Mouse (Mus musculus) heart, adult 18-20 months (tissue): ENCODE results near the gene Erich6b. TPM values are rescaled to one million over a fixed set of nuclear protein-coding genes. Genes with fewer than 3 reads are reported as not detected.

Experiments
- DNase-seq, 2 experiments: peaks; one replicate each; pipeline ENCODE4 v3.0.0; 2021 to 2022; ENCODE audit warnings: mixed read lengths in 1 of 2
- long read RNA-seq, 2 experiments: library from polyadenylated mRNA; stranded (forward); transcript quantifications; one replicate each; pipeline ENCODE4 v2.0.0; 2021
- total RNA-seq, 2 experiments: library from RNA; stranded (reverse); gene quantifications; 2 replicates each; pipeline ENCODE4 v1.2.3; 2021

The Erich6b gene
- not detected for total RNA-seq
- long read RNA-seq, experiment 1 = 0 reads
- long read RNA-seq, experiment 2 = 0 reads

GRCm38 (mm10) chr14:75642080-75642479 is at the start of gene Erich6b:
TSS of gene Erich6b (plus strand) at chr14:75642259.
- no peak for DNase-seq

GRCm38 (mm10) chr14:75592978-75593377 is 49.1 kb upstream of the Erich6b start, which contains the start of gene Spert:
TSS of gene Spert (minus strand) at chr14:75593116.
- DNase-seq = no peak

- DNase-seq = no peak
These were observed 32.9 kb upstream of the Erich6b start for GRCm38 (mm10) chr14:75609176-75609575.

- no peak for DNase-seq
These were observed 25.7 kb upstream of the Erich6b start for GRCm38 (mm10) chr14:75616375-75616774.

- DNase-seq = no peak
These were observed 19.1 kb upstream of the Erich6b start for GRCm38 (mm10) chr14:75622984-75623383.

- no peak for DNase-seq
These were observed 13.2 kb upstream of the Erich6b start for GRCm38 (mm10) chr14:75628870-75629269.

GRCm38 (mm10) chr14:75635350-75635749 is 6.7 kb upstream of the Erich6b start:
- DNase-seq = peak; percentile 52

- DNase-seq = no peak
These were observed 6.0 kb upstream of the Erich6b start for GRCm38 (mm10) chr14:75636107-75636506.

GRCm38 (mm10) chr14:75637641-75638040 is 4.4 kb upstream of the Erich6b start:
- DNase-seq = no peak

- peak in 1 of 2 experiments; percentile 6 for DNase-seq
These were observed 1.2 kb upstream of the Erich6b start for GRCm38 (mm10) chr14:75640846-75641245.

GRCm38 (mm10) chr14:75641369-75641768 is 690 bp upstream of the Erich6b start:
- DNase-seq = no peak

- no peak for DNase-seq
These were observed 3.4 kb downstream of the Erich6b start for GRCm38 (mm10) chr14:75645461-75645860.

GRCm38 (mm10) chr14:75646060-75646459 is 4.0 kb downstream of the Erich6b start:
- DNase-seq = no peak

- no peak for DNase-seq
These were observed 5.1 kb downstream of the Erich6b start for GRCm38 (mm10) chr14:75646968-75647829.

- DNase-seq = no peak
These were observed 18.9 kb downstream of the Erich6b start for GRCm38 (mm10) chr14:75660936-75661335.

- DNase-seq = no peak
These were observed 19.5 kb downstream of the Erich6b start for GRCm38 (mm10) chr14:75661548-75661947.

GRCm38 (mm10) chr14:75665430-75666180 is 23.5 kb downstream of the Erich6b start:
- DNase-seq = no peak

GRCm38 (mm10) chr14:75669085-75669645 is 27.1 kb downstream of the Erich6b start:
- DNase-seq = no peak

GRCm38 (mm10) chr14:75676316-75676715 is 34.3 kb downstream of the Erich6b start:
- DNase-seq = no peak

- DNase-seq = no peak
These were observed 48.4 kb downstream of the Erich6b start for GRCm38 (mm10) chr14:75690428-75690827.

- no peak for DNase-seq
These were observed 54.0 kb downstream of the Erich6b start for GRCm38 (mm10) chr14:75696096-75696495.

GRCm38 (mm10) chr14:75697928-75698327 is 55.9 kb downstream of the Erich6b start:
- DNase-seq = no peak

GRCm38 (mm10) chr14:75706647-75707046 is 64.6 kb downstream of the Erich6b start:
- DNase-seq = peak in 1 of 2 experiments; percentile 9
